ENCODE assay signal across 8 mouse cellular contexts in the genomic region with DNA sequence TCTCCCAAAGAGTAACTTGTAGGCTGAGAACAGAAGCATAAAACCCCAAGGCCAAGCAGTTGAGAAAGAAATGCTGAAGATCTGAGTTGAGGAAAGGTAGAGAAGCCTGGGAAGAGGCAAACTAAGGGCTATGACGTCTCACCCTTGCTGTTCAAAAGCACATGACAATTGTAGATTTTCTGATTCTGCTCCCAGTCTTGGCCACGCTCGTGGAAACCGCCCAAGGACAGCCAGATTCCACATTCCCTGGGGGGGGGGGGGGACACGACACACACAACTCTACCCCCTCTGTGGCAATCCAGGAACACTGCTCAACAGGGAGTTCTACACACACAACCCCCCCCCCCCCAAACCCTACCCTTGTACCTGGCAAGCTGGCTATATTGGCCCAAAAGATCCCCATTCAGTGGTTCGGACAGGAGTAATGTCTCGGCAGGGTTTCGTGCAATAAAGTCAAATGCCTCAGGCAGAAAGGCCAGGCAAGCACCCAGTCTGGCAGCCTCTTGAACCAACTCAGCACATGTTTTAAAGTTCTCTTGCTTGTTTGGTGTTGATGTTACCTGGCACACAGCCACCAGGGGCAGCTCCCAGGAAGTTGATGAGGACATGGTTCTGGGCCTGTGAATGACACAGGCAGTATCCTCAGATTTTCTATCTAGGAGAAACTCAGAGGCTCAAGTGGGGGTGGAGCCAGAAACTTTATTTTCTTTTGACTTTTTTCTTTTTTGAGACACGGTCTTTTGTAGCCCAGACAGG. TPM values are rescaled to one million over a fixed set of nuclear protein-coding genes. Genes with fewer than 3 reads are reported as not detected.
DNase-seq lines count a peak whose midpoint lies in the region; ATAC-seq and TF ChIP-seq lines count a peak whose summit lies in the region.

No protein-coding gene starts in this region.

- no peak for TF ChIP-seq CTCF in lung, adult 2 months (IDR thresholded peaks at IDR 0.05; ENCODE audit: insufficient read depth, low read length)

- H3K4me1 ChIP-seq in lung, adult 2 months (ENCODE audit: control insufficient read depth, insufficient read depth, low read length), result peaks cover 6% of the 10 kb centered on the region; the same call in 1 of the 2 replicates
- H3K4me1 ChIP-seq in hindbrain, embryonic 15.5 days (replicated peaks), result peaks cover 43% of the 10 kb centered on the region
- H3K4me1 ChIP-seq in liver, embryonic 12.5 days, result peaks cover 38% of the 10 kb centered on the region

- peaks cover 45% of the 10 kb centered on the region for H3K36me3 ChIP-seq in hindbrain, embryonic 15.5 days
- H3K36me3 ChIP-seq in liver, embryonic 12.5 days, result peaks cover 65% of the 10 kb centered on the region
- peaks cover 10% of the 10 kb centered on the region for H3K36me3 ChIP-seq in splenic B cell, adult 2 months (ENCODE audit: control insufficient read depth, insufficient read depth, low read length, poor library complexity, severe bottlenecking)

- TF ChIP-seq POLR2A in lung, adult 2 months (IDR thresholded peaks at IDR 0.05; ENCODE audit: borderline replicate concordance, extremely low read depth, low read depth, low read length), result no peak

- H3K27me3 ChIP-seq in hindbrain, embryonic 15.5 days, result no peaks in the 10 kb centered on the region
- H3K27me3 ChIP-seq in liver, embryonic 12.5 days (replicated peaks), result no peaks in the 10 kb centered on the region
- no peaks in the 10 kb centered on the region for H3K27me3 ChIP-seq in splenic B cell, adult 2 months (ENCODE audit: control insufficient read depth, insufficient read depth, low read length, poor library complexity, severe bottlenecking)

- H3K9ac ChIP-seq in hindbrain, embryonic 15.5 days, result no peak overlapping the region
- no peak overlapping the region for H3K9ac ChIP-seq in liver, embryonic 12.5 days

- 57% methylated on average over 9 of the region's 9 CpGs for WGBS in lung, adult 2 months
- WGBS in hindbrain, embryonic 15.5 days, result 85% methylated on average over 9 of the region's 9 CpGs
- WGBS in liver, embryonic 12.5 days (ENCODE audit: insufficient replicate concordance), result 75% methylated on average over 9 of the region's 9 CpGs

- H3K4me2 ChIP-seq in hindbrain, embryonic 15.5 days, result peak overlapping the region; percentile 93
- H3K4me2 ChIP-seq in liver, embryonic 12.5 days, result peak overlapping the region; percentile 84

- no peaks in the 10 kb centered on the region for H3K9me3 ChIP-seq in hindbrain, embryonic 15.5 days
- no peaks in the 10 kb centered on the region; the same call in 1 of the 2 replicates for H3K9me3 ChIP-seq in liver, embryonic 12.5 days (replicated peaks)

- no peak overlapping the region for H3K4me3 ChIP-seq in lung, adult 2 months (replicated peaks; ENCODE audit: extremely low read depth, low read depth, low read length)
- H3K4me3 ChIP-seq in hindbrain, embryonic 15.5 days, result peak overlapping the region; percentile 93; the same call in 1 of the 2 replicates
- peak overlapping the region; percentile 82 for H3K4me3 ChIP-seq in liver, embryonic 12.5 days

- DNase-seq in lung, adult 18-20 months, result peak; percentile 57 to 74
- no peak for DNase-seq in lung, adult 2 months
- DNase-seq in adrenal gland, postnatal 14 days, result peak; percentile 75
- peak; percentile 18 for DNase-seq in splenic B cell, adult 2 months (ENCODE audit: low read depth, low spot score)
- DNase-seq in spleen, adult 18-20 months, result no peak
- DNase-seq in spleen, adult 12 weeks (ENCODE audit: low spot score), result no peak

- no peak overlapping the region for H3K27ac ChIP-seq in hindbrain, embryonic 15.5 days (replicated peaks)
- H3K27ac ChIP-seq in liver, embryonic 12.5 days, result no peak overlapping the region

- ATAC-seq in hindbrain, embryonic 15.5 days (ENCODE audit: low FRiP score, low read depth), result 0 out of 2 replicates have a peak, but pooled peaks have one; percentile 2
- 0 out of 2 replicates have a peak, but pooled peaks have one; percentile 9 for ATAC-seq in liver, embryonic 12.5 days

RNA-seq across cellular contexts. Expression of a gene that starts 1.3 kb away (rescaled TPM):
- polyA plus RNA-seq in lung, adult 2 months (2012; rRNA removed), result 42.7 and 44.1 TPM in 2 replicates
- 62.1 and 62.8 TPM in 2 replicates for total RNA-seq in adrenal gland, postnatal 14 days (2021)
- polyA plus RNA-seq in hindbrain, embryonic 15.5 days (2015; fragmentation: Nextera tagmentation; extraction: Ambion mirVana), result 51.4 and 52.1 TPM in 2 replicates
- polyA plus RNA-seq in liver, embryonic 12.5 days (2016; fragmentation: Nextera tagmentation; extraction: Ambion mirVana), result 22.8 and 25.3 TPM in 2 replicates

RNA-seq across cellular contexts. Expression of a gene that starts 1.4 kb away (rescaled TPM):
- polyA plus RNA-seq in lung, adult 2 months (2012; rRNA removed), result 9.0 and 20.0 TPM in 2 replicates
- 140 and 148 TPM in 2 replicates for total RNA-seq in adrenal gland, postnatal 14 days (2021)
- 139 and 153 TPM in 2 replicates for polyA plus RNA-seq in hindbrain, embryonic 15.5 days (2015; fragmentation: Nextera tagmentation; extraction: Ambion mirVana)
- polyA plus RNA-seq in liver, embryonic 12.5 days (2016; fragmentation: Nextera tagmentation; extraction: Ambion mirVana), result 74.3 and 76.1 TPM in 2 replicates

RNA-seq across cellular contexts. Expression of a gene that starts 15.2 kb away (rescaled TPM):
- polyA plus RNA-seq in lung, adult 2 months (2012; rRNA removed), result 34.5 and 47.0 TPM in 2 replicates
- total RNA-seq in adrenal gland, postnatal 14 days (2021), result 33.7 and 36.1 TPM in 2 replicates
- 47.3 and 51.6 TPM in 2 replicates for polyA plus RNA-seq in hindbrain, embryonic 15.5 days (2015; fragmentation: Nextera tagmentation; extraction: Ambion mirVana)
- polyA plus RNA-seq in liver, embryonic 12.5 days (2016; fragmentation: Nextera tagmentation; extraction: Ambion mirVana), result 24.9 and 26.1 TPM in 2 replicates

RNA-seq across cellular contexts. Expression of a gene that starts 16.5 kb away (rescaled TPM):
- polyA plus RNA-seq in lung, adult 2 months (2012; rRNA removed), result 1.9 and 3.4 TPM in 2 replicates
- 3.1 and 5.1 TPM in 2 replicates for total RNA-seq in adrenal gland, postnatal 14 days (2021)
- 2.5 and 3.3 TPM in 2 replicates for polyA plus RNA-seq in hindbrain, embryonic 15.5 days (2015; fragmentation: Nextera tagmentation; extraction: Ambion mirVana)
- polyA plus RNA-seq in liver, embryonic 12.5 days (2016; fragmentation: Nextera tagmentation; extraction: Ambion mirVana), result 0.35 and 0.46 TPM in 2 replicates

RNA-seq across cellular contexts. Expression of a gene that starts 25.8 kb away (rescaled TPM):
- 10.3 and 19.2 TPM in 2 replicates for polyA plus RNA-seq in lung, adult 2 months (2012; rRNA removed)
- 0.11 TPM in 2 replicates for total RNA-seq in adrenal gland, postnatal 14 days (2021)
- 3.1 and 3.5 TPM in 2 replicates for polyA plus RNA-seq in hindbrain, embryonic 15.5 days (2015; fragmentation: Nextera tagmentation; extraction: Ambion mirVana)
- 0.06 and 0.13 TPM in 2 replicates for polyA plus RNA-seq in liver, embryonic 12.5 days (2016; fragmentation: Nextera tagmentation; extraction: Ambion mirVana)

Comparison
In these comparisons a context has a peak if more than half of its experiments do, and no peak if none do; other contexts are left out.
1. DNase-seq: peak in lung, adult 18-20 months (2 of 2), adrenal gland, postnatal 14 days (single experiment) and splenic B cell, adult 2 months (single experiment); none in lung, adult 2 months (single experiment), spleen, adult 18-20 months (0 of 2) and spleen, adult 12 weeks (single experiment).